Mouse (Mus musculus): ENCODE data around the gene Pacsin2. TPM values are rescaled to one million over a fixed set of nuclear protein-coding genes. Genes with fewer than 3 reads are reported as not detected.

The Pacsin2 gene
- polyA plus RNA-seq, 1 experiment = 78.3 TPM

DNA sequence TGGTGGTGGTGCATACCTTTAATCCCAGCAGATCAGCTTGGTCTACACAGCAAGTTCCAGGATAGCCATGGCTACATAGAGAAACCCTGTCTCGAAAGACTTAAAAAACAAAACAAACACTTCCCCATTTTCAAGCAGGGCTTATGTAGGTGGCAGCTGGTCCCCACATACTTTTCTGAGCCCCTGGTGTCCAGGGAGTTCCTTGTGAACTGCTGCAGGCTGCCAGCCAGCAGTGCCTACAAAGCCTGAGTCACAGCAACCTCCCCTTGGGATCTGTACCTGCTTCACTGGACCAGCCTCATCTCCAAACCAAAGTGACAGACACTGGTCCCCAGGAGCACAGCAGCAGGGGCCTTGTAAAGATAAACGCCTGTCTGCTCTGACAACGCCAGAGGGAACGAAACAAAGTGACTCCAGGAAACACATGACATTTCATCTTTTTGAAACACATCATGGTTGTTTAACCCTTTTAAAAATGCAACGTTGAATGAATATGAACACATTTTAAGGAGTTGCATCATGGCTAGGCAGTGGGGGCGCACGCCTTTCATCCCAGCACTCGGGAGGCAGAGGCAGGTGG is 18.3 kb upstream of the Pacsin2 start:
- H3K9ac ChIP-seq (ENCODE audit: low read depth, poor library complexity, severe bottlenecking) = no peak overlapping the region
- H3K36me3 ChIP-seq (ENCODE audit: control insufficient read depth, insufficient read depth, low read length, poor library complexity, severe bottlenecking) = no peaks in the 10 kb centered on the region
- H3K27me3 ChIP-seq (ENCODE audit: control insufficient read depth, insufficient read depth, low read length, poor library complexity, severe bottlenecking) = no peaks in the 10 kb centered on the region
- H3K9me3 ChIP-seq (replicated peaks; ENCODE audit: control insufficient read depth, insufficient read depth, low read length, poor library complexity, severe bottlenecking) = no peaks in the 10 kb centered on the region
- H3K27ac ChIP-seq (ENCODE audit: insufficient read depth, low read length) = no peak overlapping the region
- no peak overlapping the region for H3K4me3 ChIP-seq (ENCODE audit: low read depth, low read length)
- TF ChIP-seq EP300 (IDR thresholded peaks at IDR 0.05; ENCODE audit: insufficient read depth, low read depth, low read length) (no peak), CTCF (IDR thresholded peaks at IDR 0.05; ENCODE audit: low read depth, low read length) (no peak), POLR2A (IDR thresholded peaks at IDR 0.05; ENCODE audit: insufficient read depth, low read length) (no peak)
- H3K4me1 ChIP-seq (ENCODE audit: control insufficient read depth, insufficient read depth, low read length) = no peaks in the 10 kb centered on the region

DNA sequence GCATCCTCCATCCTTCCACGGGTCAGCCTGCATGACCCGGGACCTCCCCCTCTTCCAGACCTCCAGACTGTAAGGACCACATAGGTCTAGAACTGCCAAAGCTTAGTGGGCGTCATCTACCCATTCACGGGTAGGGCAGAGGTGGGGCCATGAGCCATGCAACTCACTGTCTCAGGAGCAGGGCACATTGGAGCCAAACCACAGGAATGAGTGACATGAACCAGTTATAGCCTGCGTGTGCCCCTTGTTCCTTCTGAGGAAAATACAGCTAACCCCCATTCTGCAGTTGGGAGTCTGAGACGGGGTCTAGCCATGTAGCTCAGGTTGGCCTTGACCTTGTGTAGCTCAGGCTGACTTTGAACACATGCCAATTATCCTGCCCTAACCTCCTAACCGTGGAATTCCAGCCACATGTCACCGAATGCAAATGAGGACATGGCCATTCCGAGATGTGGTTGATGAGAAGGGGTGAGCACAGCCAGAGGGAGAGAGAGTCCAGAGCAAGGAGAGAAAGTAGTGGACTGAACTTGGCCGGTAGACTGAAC is 16.9 kb upstream of the Pacsin2 start:
- no peak overlapping the region for H3K4me3 ChIP-seq (ENCODE audit: low read depth, low read length)

DNA sequence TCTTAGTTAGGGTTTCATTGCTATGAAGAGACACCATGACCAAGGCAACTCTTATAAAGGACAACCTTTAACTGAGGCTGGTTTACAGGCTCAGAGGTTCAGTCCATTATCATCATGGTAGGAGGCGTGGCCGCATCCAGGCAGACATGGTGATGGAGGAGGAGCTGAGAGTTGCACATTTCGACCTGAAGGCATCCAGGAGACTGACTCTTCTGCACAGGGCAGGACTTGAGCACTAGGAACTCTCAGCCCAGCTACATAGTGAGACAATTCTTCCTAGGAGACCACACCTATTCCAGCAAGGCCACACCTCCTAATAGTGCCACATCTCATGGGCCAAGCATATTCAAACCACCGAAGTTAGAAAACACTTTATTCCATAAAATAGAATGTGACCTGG is 15.4 kb upstream of the Pacsin2 start:
- no peak overlapping the region for H3K4me3 ChIP-seq (ENCODE audit: low read depth, low read length)
- no peaks in the 10 kb centered on the region for H3K9me3 ChIP-seq (replicated peaks; ENCODE audit: control insufficient read depth, insufficient read depth, low read length, poor library complexity, severe bottlenecking)
- peaks cover 1% of the 10 kb centered on the region for H3K4me1 ChIP-seq (ENCODE audit: control insufficient read depth, insufficient read depth, low read length)
- H3K9ac ChIP-seq (ENCODE audit: low read depth, poor library complexity, severe bottlenecking) = no peak overlapping the region
- H3K36me3 ChIP-seq (ENCODE audit: control insufficient read depth, insufficient read depth, low read length, poor library complexity, severe bottlenecking) = no peaks in the 10 kb centered on the region
- no peak for TF ChIP-seq POLR2A (IDR thresholded peaks at IDR 0.05; ENCODE audit: insufficient read depth, low read length)
- no peak for TF ChIP-seq CTCF (IDR thresholded peaks at IDR 0.05; ENCODE audit: low read depth, low read length)
- TF ChIP-seq EP300 (IDR thresholded peaks at IDR 0.05; ENCODE audit: insufficient read depth, low read depth, low read length) = no peak
- no peak overlapping the region for H3K27ac ChIP-seq (ENCODE audit: insufficient read depth, low read length)
- H3K27me3 ChIP-seq (ENCODE audit: control insufficient read depth, insufficient read depth, low read length, poor library complexity, severe bottlenecking) = no peaks in the 10 kb centered on the region

More for the DNA sequence above, 16.9 kb upstream of the Pacsin2 start:
- no peaks in the 10 kb centered on the region for H3K9me3 ChIP-seq (replicated peaks; ENCODE audit: control insufficient read depth, insufficient read depth, low read length, poor library complexity, severe bottlenecking)
- H3K27ac ChIP-seq (ENCODE audit: insufficient read depth, low read length) = no peak overlapping the region
- H3K4me1 ChIP-seq (ENCODE audit: control insufficient read depth, insufficient read depth, low read length) = no peaks in the 10 kb centered on the region
- H3K36me3 ChIP-seq (ENCODE audit: control insufficient read depth, insufficient read depth, low read length, poor library complexity, severe bottlenecking) = no peaks in the 10 kb centered on the region
- TF ChIP-seq EP300 (IDR thresholded peaks at IDR 0.05; ENCODE audit: insufficient read depth, low read depth, low read length) (no peak), CTCF (IDR thresholded peaks at IDR 0.05; ENCODE audit: low read depth, low read length) (no peak), POLR2A (IDR thresholded peaks at IDR 0.05; ENCODE audit: insufficient read depth, low read length) (no peak)
- H3K9ac ChIP-seq (ENCODE audit: low read depth, poor library complexity, severe bottlenecking) = no peak overlapping the region
- H3K27me3 ChIP-seq (ENCODE audit: control insufficient read depth, insufficient read depth, low read length, poor library complexity, severe bottlenecking) = no peaks in the 10 kb centered on the region

DNA sequence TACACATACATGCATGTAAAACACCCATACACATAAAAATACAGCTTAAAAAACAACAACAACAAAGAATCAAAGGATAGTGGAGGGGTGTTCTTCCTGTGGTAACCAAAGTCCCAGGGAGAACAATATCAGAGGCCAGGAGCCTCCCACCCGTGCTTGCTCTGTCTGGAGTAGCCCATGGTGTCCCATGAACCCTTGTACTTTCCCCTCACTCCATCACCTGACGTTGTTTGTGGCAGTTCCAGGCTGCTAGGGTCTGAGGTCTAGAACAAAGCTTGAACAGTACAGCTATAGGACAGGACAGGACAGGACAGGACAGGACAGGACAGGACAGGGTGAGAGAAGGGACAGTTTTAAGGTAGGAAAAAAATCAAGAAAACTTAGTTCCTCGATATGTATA is 13.7 kb upstream of the Pacsin2 start:
- Histone ChIP-seq H3K9ac (ENCODE audit: low read depth, poor library complexity, severe bottlenecking) (no peak overlapping the region), H3K9me3 (replicated peaks; ENCODE audit: control insufficient read depth, insufficient read depth, low read length, poor library complexity, severe bottlenecking) (no peaks in the 10 kb centered on the region), H3K4me3 (ENCODE audit: low read depth, low read length) (no peak overlapping the region), H3K27ac (ENCODE audit: insufficient read depth, low read length) (no peak overlapping the region), H3K36me3 (ENCODE audit: control insufficient read depth, insufficient read depth, low read length, poor library complexity, severe bottlenecking) (no peaks in the 10 kb centered on the region), H3K4me1 (ENCODE audit: control insufficient read depth, insufficient read depth, low read length) (peaks cover 6% of the 10 kb centered on the region), H3K27me3 (ENCODE audit: control insufficient read depth, insufficient read depth, low read length, poor library complexity, severe bottlenecking) (no peaks in the 10 kb centered on the region)
- TF ChIP-seq EP300 (IDR thresholded peaks at IDR 0.05; ENCODE audit: insufficient read depth, low read depth, low read length) = no peak
- TF ChIP-seq CTCF (IDR thresholded peaks at IDR 0.05; ENCODE audit: low read depth, low read length) = no peak
- TF ChIP-seq POLR2A (IDR thresholded peaks at IDR 0.05; ENCODE audit: insufficient read depth, low read length) = no peak

DNA sequence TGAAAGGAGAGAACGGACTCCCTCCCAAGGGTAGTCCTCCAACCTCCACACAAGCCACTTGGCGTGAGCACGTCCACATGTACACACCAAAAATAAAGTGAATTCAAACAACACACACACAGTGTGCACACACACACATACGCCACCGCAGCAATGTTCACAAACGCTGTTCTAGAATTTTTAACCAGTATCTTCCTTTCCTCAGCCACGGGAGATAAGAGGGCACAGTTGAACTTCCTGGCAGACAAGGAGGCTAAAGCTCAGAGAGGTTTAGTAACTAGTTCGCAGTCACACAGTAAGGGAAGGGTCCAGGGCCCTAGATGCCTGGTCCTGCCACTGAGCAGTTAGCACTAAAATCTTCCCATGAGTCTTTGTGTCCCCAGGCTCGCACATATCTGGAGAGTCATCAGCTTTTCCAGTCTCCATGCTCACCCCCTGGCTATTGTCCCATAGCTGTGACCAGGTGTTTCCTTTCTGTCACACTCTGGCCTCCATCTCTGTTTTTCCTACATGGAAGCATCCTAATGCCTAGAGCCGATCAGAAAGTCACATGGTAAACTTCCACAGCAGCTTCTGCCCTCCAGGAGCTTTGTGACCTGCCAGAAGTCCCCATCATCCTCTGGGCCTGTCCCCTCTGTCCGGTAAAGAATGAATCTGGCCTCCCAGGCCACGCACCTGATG is 12.3 kb upstream of the Pacsin2 start:
- no peaks in the 10 kb centered on the region for H3K36me3 ChIP-seq (ENCODE audit: control insufficient read depth, insufficient read depth, low read length, poor library complexity, severe bottlenecking)
- TF ChIP-seq CTCF (IDR thresholded peaks at IDR 0.05; ENCODE audit: low read depth, low read length) = no peak
- TF ChIP-seq POLR2A (IDR thresholded peaks at IDR 0.05; ENCODE audit: insufficient read depth, low read length) = no peak
- TF ChIP-seq EP300 (IDR thresholded peaks at IDR 0.05; ENCODE audit: insufficient read depth, low read depth, low read length) = no peak
- H3K4me1 ChIP-seq (ENCODE audit: control insufficient read depth, insufficient read depth, low read length) = peaks cover 6% of the 10 kb centered on the region
- H3K27me3 ChIP-seq (ENCODE audit: control insufficient read depth, insufficient read depth, low read length, poor library complexity, severe bottlenecking) = no peaks in the 10 kb centered on the region
- no peak overlapping the region for H3K27ac ChIP-seq (ENCODE audit: insufficient read depth, low read length)
- no peak overlapping the region for H3K4me3 ChIP-seq (ENCODE audit: low read depth, low read length)
- no peak overlapping the region for H3K9ac ChIP-seq (ENCODE audit: low read depth, poor library complexity, severe bottlenecking)
- H3K9me3 ChIP-seq (replicated peaks; ENCODE audit: control insufficient read depth, insufficient read depth, low read length, poor library complexity, severe bottlenecking) = no peaks in the 10 kb centered on the region

DNA sequence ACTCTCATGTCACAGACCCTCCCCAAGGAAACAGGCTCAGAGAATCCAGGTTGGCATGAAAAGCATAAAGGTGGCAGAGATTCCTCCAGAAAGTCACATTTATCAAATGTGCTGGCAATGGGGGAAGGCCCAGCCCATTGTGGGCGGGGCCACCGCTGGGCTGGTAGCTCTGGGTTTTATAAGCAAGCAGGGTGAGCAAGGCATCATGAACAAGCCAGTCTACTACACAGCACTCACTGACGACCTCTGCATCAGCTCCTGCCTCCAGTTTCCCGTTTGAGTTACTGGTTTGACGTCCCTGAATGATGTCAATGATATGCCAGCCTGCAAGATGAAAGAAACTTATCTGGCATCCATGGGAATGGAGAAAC is 10.0 kb upstream of the Pacsin2 start:
- TF ChIP-seq POLR2A (IDR thresholded peaks at IDR 0.05; ENCODE audit: insufficient read depth, low read length) (no peak), CTCF (IDR thresholded peaks at IDR 0.05; ENCODE audit: low read depth, low read length) (no peak), EP300 (IDR thresholded peaks at IDR 0.05; ENCODE audit: insufficient read depth, low read depth, low read length) (no peak)
- H3K4me1 ChIP-seq (ENCODE audit: control insufficient read depth, insufficient read depth, low read length) = peaks cover 6% of the 10 kb centered on the region
- H3K4me3 ChIP-seq (ENCODE audit: low read depth, low read length) = no peak overlapping the region
- H3K27ac ChIP-seq (ENCODE audit: insufficient read depth, low read length) = no peak overlapping the region
- H3K9ac ChIP-seq (ENCODE audit: low read depth, poor library complexity, severe bottlenecking) = no peak overlapping the region
- H3K9me3 ChIP-seq (replicated peaks; ENCODE audit: control insufficient read depth, insufficient read depth, low read length, poor library complexity, severe bottlenecking) = no peaks in the 10 kb centered on the region
- no peaks in the 10 kb centered on the region for H3K27me3 ChIP-seq (ENCODE audit: control insufficient read depth, insufficient read depth, low read length, poor library complexity, severe bottlenecking)
- H3K36me3 ChIP-seq (ENCODE audit: control insufficient read depth, insufficient read depth, low read length, poor library complexity, severe bottlenecking) = no peaks in the 10 kb centered on the region
